Mouse (Mus musculus) bone marrow, adult 2 months (tissue): ENCODE measurements around the gene Chl1.

Experiments
- CTCF ChIP-seq: fragments of 200-500 bp; IDR thresholded peaks from 2 replicates; pipeline ENCODE4 v1.5.1; 2011; ENCODE audit warnings: low read length, control low read depth; ENCODE audit not compliant: control insufficient read depth, insufficient read depth
- POLR2A ChIP-seq: fragments of 200-500 bp; IDR thresholded peaks from 2 replicates; pipeline ENCODE4 v1.6.1; 2011; ENCODE audit warnings: low read depth, mild to moderate bottlenecking, control low read depth, low read length, borderline replicate concordance; ENCODE audit not compliant: control insufficient read depth

DNA sequence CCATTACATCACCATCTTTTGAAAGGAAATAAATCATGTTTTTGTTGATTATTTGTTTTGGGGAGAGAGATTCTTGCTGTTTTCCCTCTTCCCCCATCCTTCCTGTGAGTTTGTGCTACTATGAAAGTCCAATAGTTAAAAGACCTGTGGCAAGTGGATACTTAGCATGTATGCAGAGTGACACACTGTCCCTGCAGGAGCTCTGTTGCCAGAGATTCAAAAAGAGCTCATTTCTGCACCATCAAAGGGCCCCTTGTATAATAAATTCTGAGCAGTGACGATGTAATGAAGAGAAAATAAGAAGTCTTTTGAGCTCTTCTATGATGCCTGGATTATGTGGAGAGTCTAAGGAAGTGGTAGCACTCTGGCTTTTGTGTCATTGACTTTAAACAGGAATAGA, 33.4 kb downstream of the Chl1 start:
- TF ChIP-seq CTCF (no peak), POLR2A (no peak)
